Mouse (Mus musculus): ENCODE results near the gene Mettl21e.

- TF ChIP-seq CTCF (IDR thresholded peaks at IDR 0.05; ENCODE audit: control insufficient read depth, insufficient read depth, insufficient read length), result no peak
- TF ChIP-seq USF1 (IDR thresholded peaks at IDR 0.05; ENCODE audit: low read depth), result no peak
These were observed 46.1 kb downstream of the Mettl21e start for GRCm38 (mm10) chr1:44172656-44173055.

Data from C2C12 (cell line).